Mouse (Mus musculus) kidney, adult 9 months (tissue): ENCODE results near the gene Gal3st4.
"Not testable (repeated sequence)": the region's sequence is repeated elsewhere in the genome, so short reads cannot be mapped to it uniquely, and the experiment has no call there.

ENCODE experiments used
- DNase-seq: peaks from one replicate; pipeline ENCODE4 v3.0.0; 2022

Gene Gal3st4

DNA sequence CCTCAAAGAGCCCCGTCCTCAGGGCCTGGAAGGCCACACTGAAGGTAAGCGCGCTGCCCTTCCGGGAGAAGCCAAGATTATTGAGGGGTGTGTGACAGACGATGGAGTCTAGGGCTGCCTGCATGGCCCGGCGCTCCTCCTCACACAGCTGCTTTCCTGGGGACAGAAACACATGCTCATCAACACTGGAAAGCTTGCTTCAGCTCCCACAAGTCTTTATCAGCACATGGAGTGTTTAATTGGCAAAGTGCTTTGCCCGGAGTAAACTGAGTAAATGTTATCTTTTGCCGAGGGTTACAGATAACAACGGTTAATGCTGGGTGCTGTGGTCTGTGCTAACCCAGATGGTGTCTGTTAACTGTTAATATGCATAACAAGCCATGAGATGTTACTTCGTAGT is 11.8 kb downstream of the Gal3st4 start:
- DNase-seq: no peak

DNA sequence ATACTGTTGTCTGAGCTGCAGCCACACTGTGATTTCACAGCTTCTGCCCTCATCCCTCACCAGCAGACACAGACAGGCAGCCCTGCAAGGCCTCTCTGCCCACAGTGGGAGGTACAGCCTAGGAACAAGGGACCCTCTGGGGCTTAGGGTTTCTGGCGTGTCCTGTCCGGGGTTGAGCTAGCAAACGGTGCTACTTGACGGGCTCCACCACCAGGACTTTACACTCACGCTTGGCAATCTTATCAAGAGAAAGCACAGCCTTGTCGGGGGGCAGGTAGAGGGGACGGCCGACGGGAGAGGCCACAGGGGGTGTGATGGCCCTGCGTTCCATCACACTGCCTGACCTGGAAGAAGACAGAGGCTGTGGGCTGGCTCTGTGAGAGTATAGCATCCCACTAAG is 12.6 kb downstream of the Gal3st4 start:
- DNase-seq: no peak

DNA sequence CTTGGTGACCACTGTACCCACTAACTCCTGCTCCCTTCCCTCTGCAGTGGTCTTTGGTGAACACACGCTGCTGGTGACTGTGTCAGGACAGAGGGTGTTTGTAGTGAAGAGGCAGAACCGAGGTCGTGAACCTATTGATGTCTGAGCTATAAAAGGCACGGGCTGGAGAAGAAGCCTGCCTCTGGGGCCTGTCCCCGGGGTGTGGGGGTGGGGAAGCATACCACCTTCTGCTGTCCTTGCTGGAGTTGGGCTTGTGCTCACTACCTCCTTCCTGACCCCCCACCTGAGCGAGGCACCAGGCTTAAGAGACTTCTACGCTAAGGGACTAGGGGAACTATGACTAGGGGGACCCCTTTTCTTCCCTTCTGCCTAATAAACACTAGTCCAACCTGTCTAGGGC is 13.6 kb downstream of the Gal3st4 start:
- DNase-seq: no peak

DNA sequence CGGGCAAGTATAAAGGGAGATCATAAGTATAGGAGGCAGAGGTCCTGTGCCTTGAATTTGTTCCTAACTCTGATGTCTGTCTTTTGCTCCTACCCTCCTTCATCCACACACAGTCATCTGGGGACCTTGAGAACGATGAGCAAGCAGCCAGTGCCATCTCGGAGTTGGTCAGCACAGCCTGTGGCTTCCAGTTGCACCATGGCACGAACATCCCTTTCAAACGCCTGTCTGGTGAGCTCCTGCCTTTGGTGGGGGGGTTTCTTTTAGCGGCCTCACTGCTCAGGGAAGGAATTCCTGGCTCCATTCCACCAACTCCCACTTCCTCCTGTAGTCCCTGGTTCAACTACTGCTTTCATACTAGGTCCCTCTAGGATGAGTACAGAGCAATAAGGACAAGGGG is 14.1 kb downstream of the Gal3st4 start:
- DNase-seq: no peak

DNA sequence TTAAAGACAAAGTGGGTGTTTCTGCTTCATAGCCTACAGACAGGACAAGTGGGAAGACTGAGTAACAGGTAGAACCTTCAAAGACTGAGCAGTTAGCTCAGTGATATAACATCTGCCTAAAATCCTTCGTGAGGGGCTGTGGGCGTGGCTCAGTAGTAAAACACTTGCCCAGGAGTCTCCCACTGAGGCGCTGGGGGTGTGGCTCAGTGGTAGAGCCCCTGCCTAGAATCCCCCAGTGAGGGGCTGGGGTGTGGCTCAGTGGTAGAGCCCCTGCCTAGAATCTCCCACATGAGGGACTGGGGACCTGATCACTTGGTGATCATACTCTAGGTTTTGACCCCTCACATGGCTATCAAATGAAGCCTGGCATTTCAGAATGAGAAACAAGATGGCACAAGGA is 14.6 kb downstream of the Gal3st4 start:
- DNase-seq: no peak

DNA sequence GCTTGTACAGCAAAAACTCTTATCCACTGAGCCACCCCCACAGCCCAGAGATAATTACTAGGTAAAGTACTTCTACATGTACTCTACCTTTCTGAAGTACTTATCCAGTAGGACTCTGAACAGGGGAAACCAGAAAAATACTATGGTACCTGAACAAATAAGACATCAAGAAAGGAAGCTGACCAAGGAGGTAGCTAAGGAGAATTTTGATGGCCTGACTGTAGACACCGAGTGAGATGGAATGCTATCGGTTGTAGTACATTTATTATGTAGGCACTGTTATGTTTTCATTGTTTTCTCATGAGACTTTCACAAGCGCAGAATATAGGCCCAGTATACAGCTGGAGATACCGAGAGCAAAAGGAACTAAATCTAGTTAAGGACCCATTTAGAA is 15.1 kb downstream of the Gal3st4 start:
- no peak for DNase-seq

DNA sequence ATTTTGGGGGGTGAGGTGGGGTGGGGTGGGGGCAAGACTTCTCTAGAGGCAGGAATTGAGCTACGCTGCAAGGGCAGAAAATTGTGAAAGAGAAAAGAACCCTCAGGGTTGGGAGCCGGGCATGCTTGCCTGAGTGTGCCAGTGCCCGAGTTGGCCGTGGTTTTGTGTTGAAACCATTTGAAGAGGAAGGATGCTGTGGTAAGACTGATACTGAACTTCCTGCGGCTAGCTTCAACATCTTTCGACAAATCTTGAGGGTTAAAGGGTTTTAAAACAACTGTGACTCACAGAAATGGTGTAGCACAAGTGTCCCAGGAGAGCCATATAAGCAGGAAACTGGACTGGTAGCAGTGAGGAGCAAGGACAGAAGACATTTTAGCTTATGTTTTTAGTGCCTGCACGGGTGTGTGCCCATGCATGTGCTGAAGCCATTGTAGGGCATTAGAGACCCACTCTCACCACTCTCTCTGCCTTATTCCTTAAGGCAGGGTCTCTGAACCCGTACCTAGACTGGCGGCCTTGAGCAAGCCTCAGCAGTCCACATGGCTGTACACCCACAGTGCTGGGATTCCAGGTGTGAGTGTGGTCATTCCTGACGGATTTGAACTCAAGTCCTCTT is 15.6 kb downstream of the Gal3st4 start:
- no peak for DNase-seq

DNA sequence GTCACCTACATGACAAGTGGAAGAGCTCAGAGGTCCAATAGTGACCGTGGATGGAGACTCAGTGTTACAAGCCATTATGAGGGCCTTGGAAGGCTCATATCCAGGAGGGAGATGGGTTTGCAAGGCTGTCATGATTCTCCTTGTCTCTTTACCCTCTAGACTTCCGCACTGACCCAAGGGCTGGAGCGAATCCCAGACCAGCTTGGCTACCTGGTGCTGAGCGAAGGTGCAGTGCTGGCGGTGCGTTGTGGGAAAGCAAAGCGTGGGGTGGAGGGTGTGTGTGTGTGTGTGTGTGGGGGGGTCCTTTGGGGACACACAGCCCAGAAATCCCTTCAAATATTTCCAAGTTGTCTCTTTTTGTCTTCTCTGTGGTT is 16.6 kb downstream of the Gal3st4 start:
- DNase-seq: no peak

DNA sequence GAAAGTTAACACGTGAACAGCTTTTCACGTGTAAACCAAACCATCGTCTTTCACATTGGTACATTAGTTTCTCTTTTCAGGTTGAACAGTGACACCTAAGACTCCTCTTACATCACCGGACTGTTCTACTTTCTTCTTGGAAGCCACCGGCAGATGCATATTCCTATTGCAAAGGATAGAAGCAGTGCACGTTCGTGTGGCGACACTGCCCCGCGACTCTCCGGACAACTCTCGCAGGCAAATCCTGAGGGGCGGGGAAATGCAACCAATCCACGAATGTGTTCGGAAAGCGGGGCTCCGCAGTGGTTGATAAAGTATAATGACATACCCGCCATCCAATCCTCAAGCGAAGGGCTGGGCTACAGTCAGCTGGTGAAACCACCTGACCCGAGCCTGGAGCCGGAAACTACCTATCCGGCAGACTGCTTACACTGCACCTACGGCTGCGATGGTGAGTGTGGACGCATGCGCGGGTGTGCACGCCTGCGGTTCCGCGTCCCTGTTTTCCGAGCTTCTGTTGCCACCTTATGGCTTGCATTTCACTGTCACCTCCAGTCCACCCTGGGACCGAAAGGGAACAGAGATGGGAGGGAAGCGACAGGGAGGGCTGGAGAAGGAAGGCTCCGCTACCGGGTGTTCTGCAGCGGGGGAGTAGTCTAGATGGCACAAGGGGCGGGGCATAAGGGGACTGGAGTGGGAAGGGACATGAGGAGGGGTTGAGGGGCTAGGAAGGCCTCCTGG is 17.1 kb downstream of the Gal3st4 start, which contains the start of gene Lamtor4:
Lamtor4 (plus strand) TSS at position 130 of the 741 bp plus-strand sequence.
- DNase-seq: peak; percentile 99

DNA sequence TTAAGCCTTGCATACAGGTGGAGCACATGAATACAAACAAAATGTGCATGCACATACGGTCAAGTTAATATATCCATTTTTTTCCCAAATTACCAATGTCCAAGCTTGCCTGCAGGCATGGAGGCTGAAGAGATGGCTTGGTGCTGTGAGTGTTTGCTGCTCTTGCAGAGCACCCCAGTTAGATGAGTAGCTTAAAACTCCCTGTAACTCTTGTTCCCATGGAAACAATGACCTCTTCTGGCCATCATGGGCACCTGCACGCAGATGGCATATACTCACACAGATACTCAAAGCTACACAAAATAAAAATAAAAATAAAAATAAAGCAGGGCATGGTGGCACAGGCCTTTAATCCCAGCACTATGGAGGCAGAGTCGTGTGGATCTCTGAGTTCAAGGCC is 19.6 kb downstream of the Gal3st4 start:
- no peak for DNase-seq

DNA sequence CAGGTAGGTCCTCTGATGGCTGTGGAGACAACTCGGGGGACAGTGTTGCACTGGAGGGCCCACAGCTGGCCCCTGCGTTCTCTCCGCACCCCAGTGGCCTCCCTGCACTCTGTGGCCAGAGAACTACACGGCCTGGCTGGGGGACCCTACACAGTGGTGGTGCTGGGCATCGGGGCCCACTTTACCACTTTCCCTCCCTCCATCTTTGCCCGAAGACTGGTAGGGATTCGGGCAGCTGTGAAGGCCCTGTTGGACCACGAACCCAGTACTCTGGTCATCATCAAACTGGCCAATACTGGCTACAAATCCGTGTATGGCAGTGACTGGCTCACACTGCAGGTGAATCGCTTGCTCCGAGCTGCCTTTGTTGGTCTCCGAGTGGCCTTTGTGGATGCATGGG is 21.5 kb downstream of the Gal3st4 start:
- no peak for DNase-seq

DNA sequence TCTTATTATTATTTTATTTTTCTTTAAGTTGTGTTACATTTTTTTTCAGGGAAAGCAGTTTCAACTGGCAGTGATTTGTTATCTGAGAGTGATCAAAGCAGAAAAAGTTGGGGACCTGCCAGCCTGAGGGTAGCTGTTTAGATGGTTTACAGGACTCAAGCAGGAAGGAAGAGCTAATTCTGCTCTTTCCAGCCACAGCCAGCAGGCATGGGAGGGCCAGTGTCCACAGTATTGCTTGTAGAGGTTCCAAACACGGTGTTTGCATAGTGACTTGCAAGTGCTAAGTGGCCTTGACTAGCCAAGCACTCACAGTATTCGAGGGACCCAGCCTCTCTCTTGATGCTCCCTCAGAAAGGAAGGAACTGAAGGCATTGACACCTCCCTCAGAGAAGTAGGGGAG is 31.1 kb downstream of the Gal3st4 start:
- DNase-seq: no peak

DNA sequence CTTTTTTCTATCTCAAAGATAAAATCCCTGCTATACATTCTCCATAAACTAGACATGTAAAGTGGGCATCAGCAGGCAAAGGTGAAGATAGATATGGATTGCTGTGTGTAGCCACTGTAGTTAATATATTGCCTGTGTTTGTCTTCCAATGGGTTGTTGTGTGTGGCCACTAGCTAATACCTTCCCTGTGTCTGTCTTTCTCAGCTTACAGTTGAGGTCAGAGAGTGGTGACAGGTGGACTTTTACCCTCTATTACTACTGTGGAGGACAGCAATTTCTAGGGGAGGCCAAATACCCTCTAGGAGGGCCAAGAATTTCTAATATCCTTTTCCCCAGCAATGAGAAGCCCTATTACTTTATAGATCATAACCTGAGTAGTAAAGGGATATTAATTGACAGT is 38.4 kb downstream of the Gal3st4 start:
- no peak for DNase-seq

DNA sequence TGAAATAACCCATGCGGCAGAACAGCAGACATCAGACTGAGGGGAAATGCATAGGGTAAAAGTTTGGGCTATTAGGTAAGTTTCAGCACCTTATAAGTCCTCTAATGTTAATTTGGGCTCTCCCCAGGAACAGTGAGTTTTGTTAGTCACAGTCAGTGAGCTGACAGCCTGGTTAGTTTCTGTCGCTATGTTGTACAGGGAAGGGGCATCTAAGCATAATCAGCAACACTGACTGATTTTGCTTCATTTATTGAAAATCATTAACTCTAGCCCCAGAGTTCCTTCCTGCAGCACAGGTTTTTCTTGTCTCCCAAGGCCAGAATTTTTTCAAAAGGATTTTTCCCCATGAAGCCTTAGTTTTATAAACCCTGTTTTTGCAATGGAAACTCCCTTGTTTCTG is 38.9 kb downstream of the Gal3st4 start:
- no peak for DNase-seq

DNA sequence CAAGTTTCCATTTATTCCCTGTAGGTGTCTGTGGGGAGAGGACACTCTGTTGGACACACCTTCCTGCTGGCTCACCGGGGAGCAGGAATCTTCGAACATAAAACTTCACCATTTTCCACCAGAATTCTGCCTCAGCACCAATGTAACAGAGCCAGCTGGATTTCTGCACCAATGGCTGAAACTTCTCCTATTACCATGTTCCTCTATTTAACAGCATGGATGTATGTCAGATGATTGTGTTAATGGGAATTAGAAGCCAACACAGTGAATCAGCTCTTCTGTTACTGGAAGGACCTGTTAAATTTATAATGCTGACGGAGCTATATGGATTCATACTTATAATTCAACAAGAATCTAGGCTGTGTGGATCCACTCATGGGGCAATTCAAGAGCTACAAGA is 43.1 kb downstream of the Gal3st4 start:
- no peak for DNase-seq

DNA sequence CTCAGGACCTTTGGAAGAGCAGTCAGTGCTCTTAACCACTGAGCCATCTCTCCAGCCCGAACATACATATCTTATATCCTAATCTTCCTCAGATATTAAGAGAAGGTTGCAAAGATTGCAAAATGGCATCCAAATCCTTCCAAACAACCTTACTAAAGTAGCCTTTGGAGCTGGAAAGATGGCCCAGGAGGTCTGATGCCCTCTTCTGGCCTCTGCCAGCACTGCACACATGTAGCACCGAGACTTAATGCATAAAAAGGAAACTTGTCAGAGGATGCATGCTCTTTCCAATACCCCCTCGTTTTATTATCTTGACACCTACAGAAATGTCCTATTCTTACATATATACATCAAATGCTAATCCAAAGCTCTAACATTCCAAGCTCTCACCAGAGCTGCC is 44.6 kb downstream of the Gal3st4 start:
- DNase-seq: peak; percentile 60

DNA sequence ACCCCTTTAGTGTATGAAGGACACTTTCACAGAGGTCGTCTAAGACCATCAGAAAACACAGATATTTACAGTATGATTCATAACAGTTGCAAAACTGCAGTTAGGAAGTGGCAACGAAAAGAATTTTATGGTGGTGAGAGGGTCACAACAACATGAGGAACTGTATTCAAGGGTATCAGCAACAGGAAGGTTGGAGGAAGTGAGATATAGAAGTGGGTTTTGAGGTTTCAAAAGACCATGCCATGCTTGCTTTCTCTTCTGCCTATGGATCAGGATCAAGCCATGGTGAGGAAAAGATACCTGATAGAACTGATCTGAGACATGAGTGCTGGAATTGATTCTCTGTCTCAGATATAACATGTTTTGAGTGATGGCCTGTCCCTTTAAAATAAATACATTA is 45.3 kb downstream of the Gal3st4 start:
- no peak for DNase-seq

DNA sequence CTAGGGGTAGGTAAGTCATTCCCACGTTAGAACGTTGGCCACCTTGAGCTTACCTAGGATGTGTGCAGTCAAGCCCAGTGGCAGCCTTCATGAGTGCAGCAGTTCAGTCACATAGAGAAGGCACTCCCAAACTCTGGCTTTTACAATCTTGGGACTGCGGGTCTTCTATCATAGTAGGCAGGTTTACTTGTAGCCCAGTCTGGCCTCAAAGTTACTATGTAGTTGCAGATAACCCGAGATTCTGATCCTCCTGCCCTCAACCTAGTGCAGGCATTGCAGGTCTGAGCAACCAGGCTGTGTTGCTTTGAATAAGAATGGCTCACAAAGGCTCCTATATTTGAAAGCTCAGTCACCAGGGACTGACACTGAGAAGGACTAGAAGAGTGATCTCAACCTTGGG is 46.1 kb downstream of the Gal3st4 start:
- no peak for DNase-seq

DNA sequence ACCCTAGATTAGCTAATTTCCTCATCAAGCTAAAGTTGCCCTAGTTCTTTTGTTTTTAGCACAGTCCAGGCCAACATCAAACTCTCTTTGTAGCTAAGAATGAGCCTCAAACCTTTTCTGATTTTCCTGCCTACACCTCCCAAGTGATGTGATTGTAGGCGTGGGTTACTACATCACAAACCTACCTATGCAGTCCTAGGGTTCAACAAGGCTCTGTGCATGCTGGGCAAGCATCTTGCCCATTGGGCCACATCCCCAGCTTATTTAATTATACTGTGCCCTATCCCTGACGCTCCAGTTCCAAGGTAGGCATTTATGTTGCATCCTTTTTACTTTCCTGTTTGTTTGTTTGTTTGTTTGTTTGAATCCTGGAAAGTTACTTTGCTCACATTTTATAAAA is 46.9 kb downstream of the Gal3st4 start, which contains the start of gene Nxpe5:
Nxpe5 (plus strand) TSS at position 199 of the 400 bp plus-strand sequence.
- DNase-seq: no peak

DNA sequence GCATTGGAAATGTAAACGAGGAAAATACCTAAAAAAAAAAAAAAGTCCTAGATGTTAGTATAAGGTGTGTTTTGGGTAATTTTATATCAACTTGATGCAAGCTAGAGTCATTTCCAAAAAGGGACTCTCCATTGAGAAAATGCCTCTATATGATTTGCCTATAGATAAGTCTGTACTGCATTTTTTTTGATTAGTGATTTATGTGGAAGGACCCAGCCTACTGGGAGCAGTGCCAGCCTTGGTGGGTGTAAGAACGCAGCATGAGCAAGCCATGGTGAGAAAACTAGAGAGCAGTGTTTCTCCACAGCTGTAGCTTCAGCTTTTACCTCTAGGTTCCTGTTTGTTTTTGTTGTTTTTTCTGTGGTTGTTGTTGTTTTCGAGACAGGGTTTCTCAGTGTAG is 49.4 kb downstream of the Gal3st4 start:
- no peak for DNase-seq

DNA sequence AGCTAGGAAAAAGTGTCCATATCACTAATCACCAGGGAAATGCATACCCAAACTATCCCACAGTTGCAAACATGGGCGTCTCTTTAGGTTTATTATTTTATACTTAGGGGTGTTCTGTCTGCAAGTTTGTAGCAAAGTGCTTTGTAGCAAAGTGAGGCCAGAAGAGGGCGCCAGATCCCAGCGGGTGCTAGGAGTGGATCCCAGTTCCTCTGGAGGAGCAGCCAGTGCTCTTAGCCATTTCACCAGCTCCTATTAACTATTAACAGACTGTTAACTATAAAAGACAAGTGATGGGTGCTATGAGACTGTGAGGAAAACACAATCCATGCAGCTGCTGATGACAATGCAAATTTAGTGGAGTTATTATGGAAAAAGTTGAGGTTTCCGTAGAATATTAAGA is 50.5 kb downstream of the Gal3st4 start:
- DNase-seq: peak; percentile 96

DNA sequence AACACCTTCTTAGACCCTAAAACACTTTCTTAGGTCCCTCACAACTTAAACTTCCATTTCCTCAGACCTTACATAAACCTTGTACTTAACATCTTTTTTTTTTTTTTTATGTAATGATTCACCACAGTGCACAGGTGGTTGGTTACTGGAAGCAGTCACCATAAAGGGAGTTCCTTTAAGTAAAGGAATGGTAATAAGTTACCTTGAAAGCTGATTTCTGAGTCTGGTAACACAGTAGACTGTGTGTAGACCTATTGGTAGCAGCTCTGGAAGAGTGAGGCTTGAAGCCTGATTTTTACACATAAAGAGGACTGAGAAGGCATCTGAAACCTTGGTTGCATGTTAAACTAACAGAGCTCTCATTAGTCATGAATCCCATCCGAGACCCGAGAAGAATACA is 52.8 kb downstream of the Gal3st4 start:
- peak; percentile 22 for DNase-seq

DNA sequence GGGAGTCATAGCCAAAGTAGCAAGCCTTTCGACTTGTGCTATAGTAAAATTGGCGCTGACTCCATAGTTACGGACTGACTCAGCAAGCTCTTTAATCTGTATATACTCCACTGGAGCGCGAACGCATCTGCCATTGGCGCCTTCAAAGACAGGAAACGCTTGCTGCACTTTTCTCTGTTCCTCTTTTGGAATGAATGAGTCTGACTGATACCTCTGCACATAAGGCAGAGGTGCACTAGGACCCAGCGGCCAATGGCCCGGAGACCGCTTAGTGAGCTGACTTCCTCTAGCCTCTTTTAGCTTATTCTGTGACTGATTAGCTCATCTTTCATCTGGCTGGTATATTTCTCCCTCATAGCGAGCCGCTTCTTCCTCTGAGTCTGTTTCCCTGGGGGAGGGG is 56.0 kb downstream of the Gal3st4 start:
- DNase-seq: not testable (repeated sequence)
